Mouse (Mus musculus): ENCODE measurements around the gene Slc5a4a.

DNA sequence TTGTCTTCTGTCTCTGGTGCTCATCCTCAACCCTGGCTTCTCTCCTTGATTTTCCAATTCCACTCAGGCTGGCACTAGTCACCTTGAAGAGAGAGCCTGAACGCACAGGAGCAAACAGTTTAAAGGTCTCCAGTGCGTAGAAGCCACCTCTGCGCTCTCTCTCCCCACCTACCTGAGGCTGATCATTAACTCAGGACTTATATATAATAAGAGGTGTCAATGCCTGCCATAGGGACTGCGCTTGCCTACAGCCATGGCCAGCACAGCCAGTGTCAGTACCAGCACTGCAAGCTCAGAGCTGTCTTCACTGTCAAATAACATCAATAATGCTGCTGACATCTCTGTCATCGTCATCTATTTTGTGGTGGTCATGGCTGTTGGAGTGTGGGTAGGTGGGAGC, at the start of gene Slc5a4a:
- TF ChIP-seq TAL1 (IDR thresholded peaks at IDR 0.05; ENCODE audit: low read length): no peak
- no peak for TF ChIP-seq GATA1 (IDR thresholded peaks at IDR 0.05; ENCODE audit: low read length)

Data from erythroblast, embryonic 14.5 days (primary cell).